Mouse (Mus musculus) frontal cortex, postnatal 10 days (tissue): Measurements from ENCODE around the gene Slfn5.
A peak's percentile ranks its signal among the peaks of the same experiment; 100 is the strongest.
"Not testable (repeated sequence)": the region's sequence is repeated elsewhere in the genome, so short reads cannot be mapped to it uniquely, and the experiment has no call there.

Experiments
- DNase-seq, 2 experiments: peaks; one replicate each; pipeline ENCODE4 v3.0.0; 2022; ENCODE audit warnings: low spot score in 2 of 2, mixed read lengths in 1 of 2

Slfn5 gene

GRCm38 (mm10) chr11:82950736-82951481, at the start of gene Slfn5:
TSS of gene Slfn5 (plus strand) at chr11:82951349.
- no peak for DNase-seq

GRCm38 (mm10) chr11:82901606-82902310, 49.4 kb upstream of the Slfn5 start:
- DNase-seq: no peak

- no peak for DNase-seq
Measured at GRCm38 (mm10) chr11:82904952-82905351, 46.2 kb upstream of the Slfn5 start.

GRCm38 (mm10) chr11:82905816-82906215, 45.3 kb upstream of the Slfn5 start:
- DNase-seq: no peak

GRCm38 (mm10) chr11:82907651-82908607, 43.2 kb upstream of the Slfn5 start, which contains the start of gene Nle1:
TSS of gene Nle1 (minus strand) at chr11:82908411.
- DNase-seq: peak; percentile 86 to 89

- DNase-seq: no peak
Measured at GRCm38 (mm10) chr11:82908608-82908989, 42.5 kb upstream of the Slfn5 start.

- DNase-seq: no peak
Measured at GRCm38 (mm10) chr11:82910250-82910649, 40.9 kb upstream of the Slfn5 start, which contains the start of gene Unc45b. TSS of gene Unc45b (plus strand) at chr11:82910550.

GRCm38 (mm10) chr11:82910679-82911389, 40.3 kb upstream of the Slfn5 start:
- DNase-seq: no peak

- DNase-seq: peak in 1 of 2 experiments; percentile 66
Measured at GRCm38 (mm10) chr11:82914711-82915352, 36.3 kb upstream of the Slfn5 start.

- no peak for DNase-seq
Measured at GRCm38 (mm10) chr11:82920768-82921167, 30.4 kb upstream of the Slfn5 start.

- DNase-seq: no peak
Measured at GRCm38 (mm10) chr11:82921691-82922090, 29.5 kb upstream of the Slfn5 start.

- not testable (repeated sequence) for DNase-seq
Measured at GRCm38 (mm10) chr11:82923910-82924309, 27.2 kb upstream of the Slfn5 start.

- DNase-seq: no peak
Measured at GRCm38 (mm10) chr11:82928897-82929632, 22.1 kb upstream of the Slfn5 start.

GRCm38 (mm10) chr11:82929633-82929950, 21.6 kb upstream of the Slfn5 start:
- no peak for DNase-seq

GRCm38 (mm10) chr11:82930391-82930955, 20.7 kb upstream of the Slfn5 start:
- not testable (repeated sequence) for DNase-seq

- DNase-seq: not testable (repeated sequence)
Measured at GRCm38 (mm10) chr11:82931161-82931560, 20.0 kb upstream of the Slfn5 start.

GRCm38 (mm10) chr11:82931671-82932450, 19.3 kb upstream of the Slfn5 start:
- not testable (repeated sequence) for DNase-seq

- no peak for DNase-seq
Measured at GRCm38 (mm10) chr11:82933186-82933585, 18.0 kb upstream of the Slfn5 start.

- DNase-seq: no peak
Measured at GRCm38 (mm10) chr11:82943336-82943735, 7.8 kb upstream of the Slfn5 start.
